Mouse (Mus musculus) kidney, adult 9 months (tissue): Measurements from ENCODE around the gene Enho.

Experiments
- DNase-seq: peaks from one replicate; pipeline ENCODE4 v3.0.0; 2022

Enho gene

DNA sequence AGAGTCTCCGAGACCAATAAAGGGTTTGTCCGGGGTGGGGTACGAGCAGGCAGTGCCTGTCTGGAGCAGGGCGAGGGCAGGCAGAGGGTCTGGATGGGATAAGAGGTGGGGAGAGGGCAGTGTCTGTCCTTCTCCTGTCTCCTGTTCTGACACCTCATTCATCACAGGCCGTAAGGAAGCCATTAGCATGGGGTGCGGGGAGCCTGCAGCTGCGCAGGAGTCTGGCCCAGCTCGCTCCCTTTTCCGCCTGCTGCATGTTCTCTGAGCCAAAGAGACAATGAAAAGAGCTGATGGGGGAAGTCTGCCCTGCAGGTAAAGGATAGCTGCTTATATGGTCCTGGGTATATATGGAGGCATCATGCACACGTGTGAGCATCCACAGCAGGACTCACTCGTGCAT, 22.6 kb upstream of the Enho start:
- DNase-seq, result no peak

DNA sequence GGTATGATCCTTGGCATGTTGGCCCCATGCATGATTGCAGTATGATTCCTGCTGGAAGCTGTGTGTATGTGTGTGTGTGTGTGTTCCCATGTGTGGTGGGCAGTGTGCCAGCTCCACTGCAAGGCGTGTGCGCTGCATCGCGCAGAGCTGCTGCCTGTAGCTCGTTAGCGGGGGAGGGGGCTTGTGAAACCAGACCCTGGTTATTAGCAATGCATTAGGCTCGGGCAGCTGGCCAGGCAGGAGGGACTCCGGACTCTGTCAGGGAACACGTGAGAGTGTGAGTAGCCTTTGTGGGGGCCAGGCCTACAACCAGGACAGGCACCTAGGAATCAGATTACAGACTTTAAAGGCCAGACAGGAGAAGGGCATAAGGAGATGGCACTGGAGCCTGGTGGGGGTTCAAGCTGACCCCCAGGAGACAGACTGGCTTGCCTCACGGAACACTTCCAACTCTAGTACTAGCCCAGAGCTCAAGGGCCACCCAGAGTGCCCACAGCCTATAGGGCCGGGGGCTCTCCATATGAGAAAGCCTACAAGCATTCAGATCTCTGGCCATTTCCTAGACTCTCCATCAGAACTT, 20.8 kb upstream of the Enho start:
- DNase-seq, result peak; percentile 30

DNA sequence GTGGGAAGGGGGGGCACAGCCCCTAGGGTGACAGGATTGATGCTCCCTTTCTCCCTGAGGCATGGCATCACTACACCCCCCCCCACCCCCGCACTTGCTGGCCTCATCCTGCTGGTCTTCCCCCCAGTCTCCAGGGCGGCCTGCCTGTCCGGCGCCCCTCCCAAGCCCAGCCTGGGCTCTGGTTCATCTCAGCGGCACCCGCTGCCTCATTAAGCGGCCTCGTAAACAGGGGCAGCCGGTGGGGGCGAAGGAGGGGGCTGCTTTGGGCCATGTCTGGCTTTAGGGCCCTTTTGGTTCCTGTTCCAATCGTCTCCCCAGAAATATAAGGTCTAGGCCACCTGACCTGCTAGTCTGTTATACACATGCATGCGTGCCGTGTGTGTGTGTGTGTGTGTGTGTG, 19.4 kb upstream of the Enho start:
- DNase-seq, result no peak

DNA sequence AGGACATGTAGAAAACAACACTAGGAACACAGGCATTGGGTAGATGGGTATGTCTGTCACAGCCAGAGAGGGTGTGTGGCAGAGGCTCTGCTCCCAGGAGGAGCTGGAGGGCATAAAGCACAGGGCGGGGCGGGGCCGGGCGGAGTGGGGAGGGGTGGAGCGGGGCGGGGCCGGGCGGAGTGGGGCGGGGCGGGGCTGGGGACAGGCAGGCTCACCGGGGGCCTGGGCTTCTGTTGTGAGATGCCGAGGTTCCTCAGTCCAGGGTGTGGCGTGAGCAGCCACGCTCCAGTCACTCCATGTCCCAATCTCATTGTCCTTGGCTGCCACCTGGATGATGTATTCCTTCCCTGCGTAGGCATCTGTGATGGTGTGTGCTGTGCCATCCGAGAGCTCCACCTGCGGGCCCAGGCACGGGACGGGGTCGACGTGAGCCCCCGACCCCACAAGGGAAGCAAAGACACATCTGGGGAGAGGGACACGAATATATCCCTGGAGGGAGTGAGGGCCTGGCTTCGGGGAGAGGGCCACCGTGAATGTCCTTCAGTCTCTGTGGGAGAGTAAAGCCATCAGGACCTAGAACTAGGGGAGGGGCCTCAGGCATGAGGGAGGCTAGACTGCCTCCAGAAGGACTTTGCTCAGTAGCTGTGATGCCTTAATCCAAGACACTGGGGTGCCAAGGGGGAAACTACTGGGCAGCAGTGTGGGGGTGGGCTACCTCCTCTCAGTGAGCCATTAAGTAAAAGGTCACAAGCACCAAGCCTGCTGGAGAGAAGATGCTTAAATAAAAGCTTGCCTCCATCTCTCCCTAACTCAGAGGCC, 18.7 kb upstream of the Enho start:
- DNase-seq, result no peak

DNA sequence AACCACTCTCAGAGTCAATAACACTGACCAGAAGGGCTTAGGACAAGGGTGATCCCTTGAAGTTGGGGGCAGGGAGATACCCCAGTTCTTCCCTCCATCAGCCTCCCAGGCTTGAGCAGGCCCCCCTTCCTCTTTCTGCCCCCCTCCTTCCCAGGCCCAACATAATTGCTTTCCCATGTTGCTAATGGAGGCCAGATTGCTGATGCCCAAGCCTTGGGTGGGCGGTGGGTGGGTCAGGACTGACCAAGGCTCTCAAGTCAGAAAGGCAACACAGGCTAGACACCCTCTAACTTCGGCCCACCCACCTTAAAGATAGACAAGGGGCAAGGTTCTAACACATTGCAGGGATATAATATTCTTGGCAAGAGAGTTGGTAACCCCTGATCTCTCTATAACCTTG, 15.4 kb upstream of the Enho start:
- no peak for DNase-seq

DNA sequence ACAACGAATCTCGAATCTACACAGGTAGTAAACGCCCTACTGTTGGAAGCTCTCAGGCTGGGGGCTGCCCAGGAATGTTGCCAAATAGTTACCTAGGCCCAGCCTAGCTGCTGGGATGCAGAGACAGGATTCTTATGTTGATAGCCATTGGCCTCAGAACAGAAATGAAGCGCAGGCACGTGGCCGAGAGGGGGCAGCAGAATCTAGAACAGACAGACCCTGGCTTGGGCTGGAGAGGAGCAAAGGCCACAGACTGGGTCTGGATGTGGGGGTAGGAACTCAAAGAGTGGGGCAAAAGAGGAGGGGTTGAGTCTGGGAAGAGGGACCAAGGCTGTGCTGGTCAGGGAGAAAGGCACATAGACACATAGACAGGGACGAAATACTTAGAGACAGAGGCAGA, 14.1 kb upstream of the Enho start:
- DNase-seq, result peak; percentile 74

DNA sequence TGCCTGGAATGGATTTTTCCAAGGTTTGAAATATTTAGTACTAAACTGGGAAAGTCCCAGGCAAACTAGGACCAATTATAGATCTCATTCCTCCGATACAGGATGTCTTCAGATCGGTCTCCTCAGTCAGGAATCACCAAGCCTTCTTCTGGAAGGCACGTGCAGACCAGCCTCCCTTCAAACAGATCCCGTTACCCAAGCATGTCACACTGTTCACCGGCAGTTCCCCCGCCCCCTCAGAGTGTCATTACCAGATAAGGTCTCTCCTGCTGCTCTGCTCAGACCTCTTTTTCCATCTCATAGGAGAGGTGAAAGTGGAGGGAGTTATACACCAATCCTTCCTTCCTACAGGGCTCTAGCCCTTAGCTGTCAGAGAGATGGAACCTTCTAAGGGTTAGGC, 13.6 kb upstream of the Enho start:
- DNase-seq, result no peak

DNA sequence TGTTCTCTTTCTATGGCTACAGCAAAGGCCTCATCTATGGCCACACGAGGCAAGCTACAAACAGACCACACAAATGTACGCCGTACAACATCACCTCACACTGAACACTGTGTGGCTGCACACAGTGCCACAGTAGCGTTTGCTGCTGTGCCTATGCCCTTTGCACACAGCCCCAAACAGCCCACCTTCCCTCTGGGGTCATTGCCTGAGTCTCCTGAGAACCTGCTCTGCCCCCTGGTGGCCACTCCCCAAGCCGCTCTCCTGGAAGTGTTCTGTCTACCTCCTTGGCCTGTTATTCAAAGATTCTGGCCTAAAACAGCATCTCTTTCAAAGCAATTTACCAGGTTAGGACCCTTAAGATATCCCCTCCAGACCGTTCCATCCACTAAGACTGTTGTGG, 13.2 kb upstream of the Enho start:
- DNase-seq, result peak; percentile 75

DNA sequence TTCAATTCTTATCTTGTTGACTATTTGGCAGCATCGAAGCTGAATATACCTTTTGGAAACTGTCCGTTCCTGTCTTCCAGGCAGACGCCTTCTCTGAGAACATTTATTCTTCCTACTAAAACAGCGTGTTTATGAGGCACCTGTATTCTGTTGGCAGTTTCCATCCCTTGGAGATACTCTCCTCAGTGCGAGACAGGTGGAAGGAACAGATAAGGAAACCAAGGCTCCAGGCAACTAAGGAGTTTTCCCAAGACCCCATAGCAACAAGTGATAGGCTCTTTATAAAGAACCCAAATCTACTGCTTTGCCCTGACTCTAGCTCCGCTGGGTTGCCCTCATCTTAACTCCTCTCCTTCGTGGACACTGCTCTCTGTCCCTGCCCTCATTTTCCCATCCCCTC, 8.5 kb upstream of the Enho start:
- DNase-seq, result no peak

DNA sequence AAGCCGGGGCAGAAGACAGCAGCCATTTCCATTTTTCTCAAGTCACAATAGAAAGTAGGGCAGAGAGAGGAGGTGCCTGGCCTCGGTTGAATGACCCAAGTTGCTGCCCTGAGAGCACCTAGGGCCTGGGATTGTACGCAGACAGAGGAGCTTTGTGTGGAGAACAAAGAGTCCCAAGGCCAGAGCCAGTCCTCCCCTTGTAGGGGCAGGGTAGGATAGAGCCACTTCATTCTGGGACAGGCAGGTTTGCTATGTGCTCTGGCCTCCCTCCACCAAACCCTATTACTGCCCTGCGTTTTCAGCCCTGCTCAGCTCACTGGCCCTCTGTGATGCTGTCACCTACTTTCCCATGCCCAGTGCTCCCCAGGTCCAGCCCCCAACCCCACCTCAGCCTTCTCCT, 8.0 kb upstream of the Enho start:
- no peak for DNase-seq

DNA sequence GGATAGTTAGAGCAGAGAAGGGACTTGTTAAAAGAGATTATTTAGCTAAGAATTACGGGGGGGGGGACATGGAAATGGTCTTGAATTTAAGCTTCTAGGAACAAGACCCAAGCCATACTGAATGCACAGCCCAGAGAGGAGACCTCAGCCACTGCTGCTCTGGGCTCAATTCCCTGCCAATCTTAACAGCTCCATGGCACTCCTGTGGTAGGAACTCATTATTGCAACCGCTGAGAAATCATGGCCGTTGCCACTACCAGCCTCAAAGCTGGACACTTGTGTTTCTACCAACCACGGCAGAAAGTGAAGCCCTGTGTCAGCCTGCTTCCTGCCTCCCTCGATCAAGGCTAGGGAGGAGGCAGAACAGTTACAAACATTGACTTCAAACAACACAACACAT, 5.4 kb upstream of the Enho start:
- DNase-seq, result peak; percentile 43

DNA sequence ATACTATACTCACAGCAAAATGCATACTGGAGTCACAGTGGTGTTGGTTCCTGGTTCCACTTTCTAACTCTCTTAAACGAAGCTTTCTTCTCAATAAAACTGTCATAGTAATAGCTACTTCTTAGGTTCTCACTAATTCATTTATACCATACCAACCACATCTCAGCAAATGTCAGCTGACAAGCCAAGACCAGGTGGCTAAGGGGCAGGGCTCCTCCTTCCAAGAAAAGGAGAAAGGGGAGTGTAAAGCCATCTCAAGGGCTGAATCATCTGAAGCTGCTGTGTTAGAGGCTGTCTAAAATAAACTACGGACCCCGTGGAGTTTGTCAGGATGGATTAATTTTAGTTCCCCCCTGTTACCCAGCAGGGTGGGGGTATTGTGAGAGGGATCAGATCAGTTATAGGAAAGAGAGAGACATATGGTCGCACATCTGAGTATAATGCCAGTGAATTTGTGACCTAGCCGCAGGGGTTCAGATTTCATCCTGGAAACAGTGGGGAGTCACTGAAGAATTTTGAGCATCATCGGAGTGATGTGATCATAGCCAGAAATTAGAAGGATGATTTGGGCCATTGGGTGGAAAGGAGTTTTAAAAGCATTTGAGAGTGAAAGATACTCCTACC, 1.2 kb upstream of the Enho start:
- no peak for DNase-seq

DNA sequence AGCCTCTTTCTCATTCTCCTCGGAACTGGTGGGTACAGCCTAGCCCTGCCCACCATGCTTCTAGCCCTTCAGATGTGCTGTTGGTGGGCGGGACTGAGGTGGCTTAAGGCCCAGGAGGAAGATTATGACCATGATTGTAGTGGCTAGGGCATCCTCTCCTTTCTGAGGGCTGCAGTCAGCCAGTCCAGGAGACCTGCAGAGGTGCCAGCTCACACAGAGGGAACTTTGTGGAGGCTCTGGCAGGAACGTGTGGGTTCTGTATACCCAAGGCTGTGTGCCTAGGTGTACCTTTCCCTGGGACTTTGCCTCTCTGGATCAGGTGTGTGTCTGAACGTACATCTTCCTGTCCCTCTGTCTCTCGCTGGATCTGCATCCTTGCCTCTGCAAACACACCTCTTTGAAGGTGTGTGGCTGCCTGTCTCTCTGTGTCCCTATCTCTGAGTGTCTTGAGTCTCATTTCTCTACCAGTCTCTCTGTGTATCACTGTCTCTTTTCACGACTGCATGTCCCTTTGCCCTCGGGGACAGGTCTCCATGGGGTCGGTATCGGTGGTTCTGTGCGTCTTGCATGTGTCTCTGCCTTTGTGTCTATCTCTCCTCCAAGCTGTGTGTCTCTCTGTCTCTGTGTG, 796 bp downstream of the Enho start:
- DNase-seq, result no peak

DNA sequence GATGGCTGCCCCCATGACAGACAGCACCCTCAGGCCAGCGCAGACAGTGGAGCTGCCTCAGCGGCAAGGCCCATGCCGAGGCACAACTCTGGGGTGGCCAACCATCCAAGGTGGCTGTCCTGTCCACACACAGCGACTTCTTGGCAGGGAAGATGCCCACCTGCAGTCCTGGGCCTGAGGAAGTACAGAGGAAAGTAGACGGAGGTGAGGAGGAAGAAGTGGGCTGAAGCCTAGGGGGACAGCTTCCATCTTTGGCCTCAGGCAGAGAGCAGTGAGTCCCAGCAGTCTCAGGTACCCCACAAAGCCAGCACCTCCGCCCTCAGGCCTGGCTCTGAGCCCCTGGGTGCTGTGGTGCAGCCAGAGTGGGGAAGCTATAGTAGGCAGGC, 1.3 kb downstream of the Enho start:
- no peak for DNase-seq

DNA sequence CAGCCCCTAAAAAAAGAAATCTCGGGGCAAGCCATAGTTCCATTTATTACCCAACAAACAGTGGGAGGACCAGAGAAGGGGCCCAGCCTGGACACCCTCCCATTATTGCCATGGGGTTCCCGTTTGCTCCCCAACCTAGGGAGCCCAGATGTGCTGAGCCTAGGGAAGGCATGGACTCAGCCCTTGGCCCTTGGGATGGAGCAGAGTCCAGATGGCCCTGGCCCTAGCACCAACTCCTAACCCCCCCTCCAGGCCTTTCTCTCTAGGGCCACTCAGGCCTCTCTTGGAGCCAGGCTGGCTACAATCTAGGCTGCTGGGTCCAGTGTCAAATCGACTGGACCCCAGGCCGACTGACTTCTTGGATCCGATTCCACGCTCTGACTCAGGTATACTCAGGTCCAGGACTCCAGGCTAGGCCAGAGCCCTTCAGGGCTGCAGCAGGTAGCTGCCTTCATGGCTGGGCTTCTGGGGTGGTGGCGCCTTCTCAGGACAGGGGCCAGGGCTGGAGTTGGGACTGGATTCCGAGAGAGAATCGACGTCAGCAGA, 1.9 kb downstream of the Enho start:
- no peak for DNase-seq

DNA sequence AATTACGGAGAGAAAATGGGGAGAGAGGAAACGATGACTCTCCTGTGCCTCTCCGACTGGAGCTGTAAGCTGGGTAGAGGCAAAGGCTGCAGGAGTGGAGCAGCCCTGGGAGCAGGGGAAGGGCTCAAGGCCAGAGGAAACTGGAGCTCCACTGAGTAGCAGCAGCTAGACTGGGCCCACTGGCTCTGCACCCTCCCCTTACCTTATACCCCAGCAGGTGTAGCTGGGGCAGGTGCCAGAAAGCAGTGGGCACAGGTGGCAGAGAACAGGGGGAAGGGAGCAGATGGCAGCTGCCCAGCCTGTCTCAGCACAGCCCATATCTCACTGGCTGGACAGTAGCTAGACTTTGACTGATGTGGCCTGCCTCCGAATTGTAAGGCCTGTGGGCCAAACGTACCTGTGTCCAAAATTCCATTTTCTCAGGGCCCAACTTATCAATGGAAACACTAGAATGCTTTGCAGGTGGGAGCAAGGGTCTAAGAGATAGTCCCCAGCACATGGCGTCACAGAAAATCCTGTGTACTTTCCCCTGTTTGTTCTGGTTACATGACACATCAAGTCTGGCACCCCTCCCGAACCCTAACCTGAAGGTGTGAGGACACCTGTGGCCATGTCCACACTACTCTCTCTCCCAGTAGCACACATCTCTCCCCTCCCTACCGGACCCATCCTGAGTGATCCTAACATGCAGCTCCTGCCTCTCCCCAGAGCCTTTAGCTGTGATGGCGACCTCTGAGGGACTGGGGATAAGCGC, 3.1 kb downstream of the Enho start:
- DNase-seq, result no peak

DNA sequence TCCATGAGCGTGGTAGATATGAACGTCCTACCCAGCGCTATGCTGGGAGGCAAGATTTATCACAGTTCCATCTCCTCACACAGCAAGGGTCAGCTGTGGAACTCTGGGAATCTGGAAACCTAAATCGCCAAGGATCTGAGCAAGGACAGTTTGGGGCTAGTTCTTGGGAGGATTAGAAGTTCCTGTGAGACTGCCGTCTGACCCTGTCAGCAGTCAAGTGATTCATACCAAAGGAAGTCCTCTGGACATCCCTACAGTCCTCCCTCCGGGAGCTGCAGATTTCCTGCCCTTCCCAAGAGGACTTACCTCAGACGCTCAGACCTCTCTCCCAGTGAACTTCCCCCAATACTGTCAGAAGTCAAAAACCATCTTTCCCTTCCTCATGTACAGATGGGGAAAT, 3.8 kb downstream of the Enho start:
- DNase-seq, result peak; percentile 60

DNA sequence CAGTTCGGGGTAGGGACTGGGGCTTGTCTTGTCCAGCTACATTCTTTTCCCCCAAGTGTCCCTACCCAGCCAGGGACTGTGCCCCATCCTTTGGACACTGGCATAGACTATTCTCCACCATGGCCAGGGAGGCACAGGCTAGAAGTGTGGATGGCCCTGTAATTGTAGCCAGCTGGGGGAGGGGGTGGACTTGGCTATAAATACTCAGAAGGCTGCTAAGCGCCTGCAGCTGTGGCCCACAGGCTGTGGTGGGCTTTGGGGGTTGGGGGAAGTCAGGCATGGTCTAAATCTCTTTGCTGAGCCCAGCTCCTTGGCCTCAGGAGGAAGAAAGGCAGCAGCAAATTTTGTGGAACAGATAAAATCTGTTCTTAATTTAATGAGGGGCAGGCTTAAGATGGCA, 4.2 kb downstream of the Enho start:
- DNase-seq, result no peak

DNA sequence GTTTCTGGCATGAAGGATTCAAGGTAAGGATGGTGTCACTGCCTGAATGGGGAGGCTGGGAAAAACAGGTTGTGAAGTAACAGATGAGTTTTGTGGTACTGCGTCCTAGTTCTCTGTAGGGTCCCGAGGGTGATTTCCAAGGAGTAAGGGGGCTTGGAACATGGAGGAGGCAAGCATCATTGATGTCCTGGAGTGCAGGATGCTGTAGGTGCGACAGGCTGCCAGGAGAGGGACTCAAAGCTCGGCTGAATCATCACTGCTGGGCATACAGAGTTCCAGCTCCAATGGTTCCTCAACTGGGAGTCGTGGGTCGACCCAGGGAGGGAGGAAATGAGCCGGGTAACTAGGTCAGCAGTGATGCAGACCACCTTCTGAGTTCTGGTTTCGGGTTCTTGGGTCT, 4.9 kb downstream of the Enho start:
- no peak for DNase-seq

DNA sequence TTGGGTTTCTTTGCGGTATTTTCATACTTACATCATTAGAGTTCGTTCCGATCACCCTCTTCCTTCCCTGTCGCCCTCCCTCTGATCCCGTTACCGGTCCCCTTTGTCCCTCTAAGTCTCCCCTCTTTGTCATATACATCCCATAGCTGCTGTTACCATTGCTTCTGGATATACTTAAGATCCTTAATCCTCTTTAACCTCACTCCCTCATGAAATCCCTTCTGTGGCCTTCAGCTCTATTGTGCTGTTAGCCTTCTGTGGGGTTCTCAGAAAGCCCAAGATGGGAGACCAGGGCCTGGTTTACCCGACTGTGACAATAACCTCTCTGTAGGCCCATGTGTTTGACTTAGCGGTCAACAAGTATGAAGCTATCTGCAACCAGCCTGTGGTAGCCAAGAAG, 5.5 kb downstream of the Enho start:
- no peak for DNase-seq

DNA sequence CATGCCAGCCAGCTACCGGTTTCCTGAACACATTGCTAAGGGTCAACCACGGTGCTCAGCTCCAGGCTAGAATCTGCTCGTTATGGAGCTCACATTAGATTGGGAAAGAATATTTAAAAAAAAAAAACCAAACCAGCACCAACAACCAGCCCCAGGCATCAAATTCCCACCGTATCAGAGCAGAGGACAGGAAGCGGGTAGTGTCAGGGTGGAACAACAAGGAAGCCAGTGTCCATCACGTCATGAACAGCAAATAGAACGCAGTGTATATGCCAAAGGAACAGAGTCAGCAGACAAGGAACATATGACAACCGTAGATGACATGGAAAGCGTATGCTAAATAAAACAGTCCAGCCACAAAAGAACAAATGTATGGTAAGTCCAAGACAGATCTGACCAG, 7.1 kb downstream of the Enho start:
- DNase-seq, result no peak

DNA sequence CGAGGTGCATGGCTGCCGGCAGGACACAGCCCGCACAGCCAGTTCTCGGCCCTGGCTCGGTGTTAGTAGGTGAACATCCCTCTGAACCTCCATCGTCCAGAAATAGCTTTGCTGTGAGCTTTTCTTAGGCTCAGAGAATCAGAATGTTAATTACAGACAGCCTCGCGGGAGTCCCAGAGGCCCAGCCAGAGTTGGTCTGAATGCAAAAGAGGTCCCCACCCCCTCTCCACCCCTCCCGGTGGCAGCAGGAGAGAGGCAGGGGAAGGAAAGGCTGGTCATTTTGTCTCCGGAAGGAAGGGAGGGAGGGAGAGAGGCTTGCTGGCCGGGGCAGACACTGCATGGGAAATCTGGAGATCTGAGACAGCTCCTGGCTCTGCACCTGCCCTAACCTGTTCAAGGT, 8.7 kb downstream of the Enho start:
- DNase-seq, result peak; percentile 37

DNA sequence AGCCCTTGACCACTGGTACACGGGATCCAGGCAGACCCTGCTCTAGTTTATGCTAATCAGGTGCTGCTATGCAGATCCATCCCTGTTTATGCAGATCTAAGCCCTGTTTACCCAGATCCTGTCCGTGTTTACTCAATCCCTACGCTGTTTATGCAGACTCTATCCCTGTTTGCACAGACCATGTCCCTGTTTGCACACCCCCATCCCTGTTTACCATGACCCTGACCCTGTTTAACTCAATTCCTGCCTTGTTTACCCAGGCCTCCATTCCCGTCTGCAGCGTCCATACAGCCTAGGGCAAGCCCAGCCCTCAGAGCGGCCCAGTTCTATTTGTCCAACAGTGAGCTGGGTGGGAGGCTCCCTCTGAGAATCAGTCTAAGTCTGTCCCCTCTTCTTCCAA, 9.9 kb downstream of the Enho start:
- no peak for DNase-seq
